Mouse (Mus musculus): Measurements from ENCODE around the gene Drd3. TPM values are rescaled to one million over a fixed set of nuclear protein-coding genes. Genes with fewer than 3 reads are reported as not detected.

Gene Drd3
- polyA plus RNA-seq (2014; fragmentation: Nextera tagmentation; extraction: Ambion mirVana) = not detected in 2 replicates

DNA sequence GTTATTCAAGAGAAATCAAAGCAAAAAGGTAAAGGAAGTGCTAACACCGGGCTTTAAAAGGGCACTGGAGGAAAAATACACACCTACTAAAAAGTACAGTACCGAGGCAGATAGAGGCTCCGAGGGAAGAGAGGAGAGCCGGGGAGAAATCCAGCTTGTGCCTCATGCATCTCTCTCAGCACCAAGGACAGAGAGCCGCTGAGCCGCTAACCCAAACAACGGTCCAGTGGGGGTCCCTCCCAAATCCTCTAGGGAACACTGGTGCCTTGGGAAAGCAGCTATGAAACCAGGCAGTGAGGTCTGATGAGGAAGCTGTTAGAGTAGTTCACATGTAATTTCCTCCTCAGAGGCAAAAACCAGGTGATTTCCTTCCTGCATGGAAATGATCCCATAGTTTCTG is at the start of gene Drd3:
Drd3 (plus strand) TSS at position 276 of the 400 bp plus-strand sequence.
- no peak within 1 kb of the TSS for H3K4me3 ChIP-seq (replicated peaks; ENCODE audit: low read length)
- H3K27me3 ChIP-seq (ENCODE audit: control insufficient read depth, insufficient read depth, low read length) = no peaks in the 10 kb centered on the region
- H3K36me3 ChIP-seq (replicated peaks; ENCODE audit: control insufficient read depth, insufficient read depth) = no peaks in the 10 kb centered on the region
- H3K27ac ChIP-seq = no peak within 1 kb of the TSS
- ATAC-seq (ENCODE audit: low FRiP score) = no peak
- 20% methylated on average over 7 of the region's 7 CpGs for WGBS
- no peak for DNase-seq (ENCODE audit: low spot score)
- H3K4me1 ChIP-seq (replicated peaks; ENCODE audit: control insufficient read depth, insufficient read depth, low read length) = no peaks in the 10 kb centered on the region
- no peaks in the 10 kb centered on the region for H3K9me3 ChIP-seq (ENCODE audit: control insufficient read depth, low read length)
- H3K9ac ChIP-seq = no peak within 1 kb of the TSS
- H3K4me2 ChIP-seq (replicated peaks) = no peak within 1 kb of the TSS

DNA sequence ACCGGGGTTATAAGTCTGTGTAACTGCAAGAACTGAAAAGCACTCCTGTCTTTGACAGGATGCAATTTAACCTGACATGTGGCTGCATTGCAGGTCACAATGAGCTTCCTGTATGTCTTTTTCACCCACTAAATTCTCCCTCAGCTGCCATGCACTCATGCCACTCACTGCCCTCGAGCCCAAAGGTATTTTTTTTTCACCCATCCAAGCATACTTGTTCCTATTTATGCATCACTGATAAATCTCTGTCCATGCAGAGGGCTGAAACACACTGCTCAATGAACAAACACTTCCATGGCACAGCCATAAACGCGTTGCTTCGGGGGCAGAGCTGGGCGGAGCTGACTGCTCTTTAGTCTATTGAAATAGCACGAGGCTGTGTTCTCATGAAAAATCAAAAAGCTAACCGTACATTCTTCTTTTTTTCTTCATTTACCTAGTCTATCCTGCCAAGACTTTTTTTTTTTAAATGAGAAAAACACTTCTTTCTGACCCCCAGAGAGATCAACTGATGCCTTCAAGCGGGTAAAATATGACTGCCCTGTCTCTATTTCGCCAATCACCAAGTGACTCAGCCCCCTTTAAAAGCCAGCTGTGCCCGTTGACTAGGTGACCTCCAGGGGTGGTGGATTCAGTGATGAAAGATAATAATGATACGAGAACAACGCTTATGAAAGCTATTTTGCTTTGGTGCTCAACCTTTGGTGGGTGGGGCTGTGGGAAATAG is 45.3 kb upstream of the Drd3 start:
- Histone ChIP-seq H3K9ac (peak overlapping the region; percentile 32; the same call in 1 of the 2 replicates), H3K36me3 (replicated peaks; ENCODE audit: control insufficient read depth, insufficient read depth) (no peaks in the 10 kb centered on the region), H3K4me3 (replicated peaks; ENCODE audit: low read length) (peak overlapping the region; percentile 12), H3K27ac (peak overlapping the region; percentile 70), H3K4me1 (replicated peaks; ENCODE audit: control insufficient read depth, insufficient read depth, low read length) (peaks cover 17% of the 10 kb centered on the region; the same call in 1 of the 2 replicates), H3K9me3 (ENCODE audit: control insufficient read depth, low read length) (no peaks in the 10 kb centered on the region), H3K4me2 (replicated peaks) (peak overlapping the region; percentile 48), H3K27me3 (ENCODE audit: control insufficient read depth, insufficient read depth, low read length) (no peaks in the 10 kb centered on the region)
- ATAC-seq (ENCODE audit: low FRiP score) (peak; percentile 43; the same call in 1 of the 2 replicates), DNase-seq (ENCODE audit: low spot score) (peak; percentile 51)
- 46% methylated on average over 13 of the region's 13 CpGs for WGBS

DNA sequence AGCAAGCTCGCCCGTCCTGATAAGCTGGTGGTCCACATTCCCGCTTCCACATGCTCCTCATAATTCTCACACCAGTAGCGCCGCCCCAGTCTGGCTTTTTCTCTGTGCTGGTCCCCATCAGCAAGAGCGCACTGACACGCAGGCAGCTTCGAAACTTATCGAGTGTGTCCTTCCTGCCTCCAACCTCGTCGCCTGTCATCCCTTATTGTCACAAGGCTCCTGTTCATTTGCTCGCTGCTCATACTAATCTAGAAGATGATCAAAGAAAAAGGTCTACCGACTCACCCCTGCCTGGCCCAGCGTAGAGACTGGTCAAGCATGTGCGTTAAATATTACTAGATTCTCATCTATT is 44.8 kb upstream of the Drd3 start:
- Histone ChIP-seq H3K4me2 (replicated peaks) (peak overlapping the region; percentile 48), H3K36me3 (replicated peaks; ENCODE audit: control insufficient read depth, insufficient read depth) (no peaks in the 10 kb centered on the region), H3K27me3 (ENCODE audit: control insufficient read depth, insufficient read depth, low read length) (no peaks in the 10 kb centered on the region), H3K9ac (peak overlapping the region; percentile 32; the same call in 1 of the 2 replicates), H3K4me3 (replicated peaks; ENCODE audit: low read length) (peak overlapping the region; percentile 12), H3K4me1 (replicated peaks; ENCODE audit: control insufficient read depth, insufficient read depth, low read length) (peaks cover 17% of the 10 kb centered on the region; the same call in 1 of the 2 replicates), H3K9me3 (ENCODE audit: control insufficient read depth, low read length) (no peaks in the 10 kb centered on the region), H3K27ac (peak overlapping the region; percentile 70)
- peak; percentile 52; the same call in 1 of the 2 replicates for ATAC-seq (ENCODE audit: low FRiP score)
- 35% methylated on average over 15 of the region's 15 CpGs for WGBS
- peak; percentile 42 for DNase-seq (ENCODE audit: low spot score)

DNA sequence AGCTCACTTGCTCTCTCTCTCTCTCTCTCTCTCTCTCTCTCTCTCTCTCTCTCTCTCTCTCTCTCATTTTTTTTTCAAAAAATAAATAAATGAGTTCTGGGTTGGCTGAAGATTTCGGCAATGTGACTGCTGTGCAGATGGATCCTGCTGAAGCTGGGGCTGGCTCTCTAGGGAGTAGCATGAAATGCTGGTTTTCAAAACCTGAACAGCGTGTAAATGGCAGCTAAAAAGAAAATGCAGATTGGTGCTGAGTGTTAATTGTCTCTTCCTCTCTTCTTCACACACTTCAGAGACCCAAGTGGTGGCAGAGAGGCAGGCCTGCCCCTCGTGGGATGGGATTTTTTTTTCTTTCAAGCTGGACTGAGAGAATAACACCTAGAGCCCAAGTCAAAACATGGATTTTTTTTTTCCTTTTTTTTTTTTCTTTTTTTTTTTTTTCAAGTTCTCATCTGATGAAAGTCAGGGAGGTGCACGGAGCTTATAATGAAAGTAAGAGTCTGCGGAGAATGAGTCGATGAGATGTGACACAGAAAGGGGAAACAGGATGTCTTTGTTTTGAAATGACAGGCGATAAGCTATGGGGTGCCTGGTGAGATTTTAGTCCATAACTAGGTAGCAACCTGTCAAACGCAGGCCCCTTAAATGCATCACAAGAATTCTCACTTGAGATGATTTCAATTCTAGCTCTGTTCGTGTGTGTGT is 44.2 kb upstream of the Drd3 start:
- Histone ChIP-seq H3K36me3 (replicated peaks; ENCODE audit: control insufficient read depth, insufficient read depth) (no peaks in the 10 kb centered on the region), H3K4me2 (replicated peaks) (peak overlapping the region; percentile 48), H3K9ac (peak overlapping the region; percentile 32; the same call in 1 of the 2 replicates), H3K27me3 (ENCODE audit: control insufficient read depth, insufficient read depth, low read length) (no peaks in the 10 kb centered on the region), H3K4me1 (replicated peaks; ENCODE audit: control insufficient read depth, insufficient read depth, low read length) (peaks cover 17% of the 10 kb centered on the region; the same call in 1 of the 2 replicates), H3K27ac (peak overlapping the region; percentile 70), H3K4me3 (replicated peaks; ENCODE audit: low read length) (peak overlapping the region; percentile 12), H3K9me3 (ENCODE audit: control insufficient read depth, low read length) (no peaks in the 10 kb centered on the region)
- DNase-seq (ENCODE audit: low spot score) = peak; percentile 54
- ATAC-seq (ENCODE audit: low FRiP score) = peak; percentile 47; the same call in 1 of the 2 replicates
- WGBS = 25% methylated on average over 9 of the region's 9 CpGs

DNA sequence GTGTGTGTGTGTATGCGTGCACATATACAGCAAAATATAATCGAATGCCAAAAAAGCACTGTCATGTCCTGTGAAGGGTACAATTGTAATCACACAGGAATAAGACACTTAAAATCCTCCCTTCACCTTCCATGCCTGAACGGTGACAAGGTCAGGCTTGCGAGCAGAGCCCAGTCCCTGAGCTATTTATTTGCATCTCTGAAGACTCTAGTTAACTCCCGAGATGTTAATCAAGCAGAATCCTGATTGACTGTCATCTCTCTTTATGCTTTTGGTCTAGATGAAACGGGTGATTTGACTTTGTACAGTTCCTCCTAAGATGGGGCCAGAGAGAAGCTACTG is 43.7 kb upstream of the Drd3 start:
- H3K27me3 ChIP-seq (ENCODE audit: control insufficient read depth, insufficient read depth, low read length) = no peaks in the 10 kb centered on the region
- H3K4me3 ChIP-seq (replicated peaks; ENCODE audit: low read length) = no peak overlapping the region
- H3K9me3 ChIP-seq (ENCODE audit: control insufficient read depth, low read length) = no peaks in the 10 kb centered on the region
- H3K4me2 ChIP-seq (replicated peaks) = peak overlapping the region; percentile 48
- H3K36me3 ChIP-seq (replicated peaks; ENCODE audit: control insufficient read depth, insufficient read depth) = no peaks in the 10 kb centered on the region
- H3K4me1 ChIP-seq (replicated peaks; ENCODE audit: control insufficient read depth, insufficient read depth, low read length) = peaks cover 17% of the 10 kb centered on the region; the same call in 1 of the 2 replicates
- ATAC-seq (ENCODE audit: low FRiP score) (no peak), DNase-seq (ENCODE audit: low spot score) (no peak)
- 35% methylated on average over 6 of the region's 6 CpGs for WGBS
- H3K9ac ChIP-seq = peak overlapping the region; percentile 16; the same call in 1 of the 2 replicates
- peak overlapping the region; percentile 70 for H3K27ac ChIP-seq

DNA sequence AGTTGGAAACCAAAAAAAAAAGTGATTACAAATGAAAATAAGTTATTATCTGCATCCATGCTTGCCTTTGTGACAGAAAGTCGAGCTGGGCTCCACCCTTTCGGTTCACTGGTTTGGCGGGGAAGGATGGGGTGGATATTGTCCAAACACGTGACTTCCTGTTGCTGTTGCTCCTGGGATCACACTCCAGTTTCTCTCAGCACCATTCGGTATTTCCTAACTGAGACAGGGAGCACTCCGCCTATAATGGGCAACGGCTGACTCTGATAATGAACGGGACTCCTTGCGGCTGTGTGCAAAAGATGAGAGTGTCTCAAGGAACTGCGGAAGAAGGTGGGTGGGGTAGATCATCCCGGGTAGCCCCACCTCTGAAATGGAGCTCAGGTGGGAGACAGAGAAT is 43.2 kb upstream of the Drd3 start:
- 87% methylated on average over 11 of the region's 11 CpGs for WGBS
- Histone ChIP-seq H3K9me3 (ENCODE audit: control insufficient read depth, low read length) (no peaks in the 10 kb centered on the region), H3K9ac (no peak overlapping the region), H3K4me2 (replicated peaks) (no peak overlapping the region), H3K27me3 (ENCODE audit: control insufficient read depth, insufficient read depth, low read length) (no peaks in the 10 kb centered on the region), H3K4me1 (replicated peaks; ENCODE audit: control insufficient read depth, insufficient read depth, low read length) (peaks cover 17% of the 10 kb centered on the region; the same call in 1 of the 2 replicates), H3K27ac (no peak overlapping the region), H3K36me3 (replicated peaks; ENCODE audit: control insufficient read depth, insufficient read depth) (no peaks in the 10 kb centered on the region), H3K4me3 (replicated peaks; ENCODE audit: low read length) (no peak overlapping the region)
- ATAC-seq (ENCODE audit: low FRiP score) (no peak), DNase-seq (ENCODE audit: low spot score) (no peak)

DNA sequence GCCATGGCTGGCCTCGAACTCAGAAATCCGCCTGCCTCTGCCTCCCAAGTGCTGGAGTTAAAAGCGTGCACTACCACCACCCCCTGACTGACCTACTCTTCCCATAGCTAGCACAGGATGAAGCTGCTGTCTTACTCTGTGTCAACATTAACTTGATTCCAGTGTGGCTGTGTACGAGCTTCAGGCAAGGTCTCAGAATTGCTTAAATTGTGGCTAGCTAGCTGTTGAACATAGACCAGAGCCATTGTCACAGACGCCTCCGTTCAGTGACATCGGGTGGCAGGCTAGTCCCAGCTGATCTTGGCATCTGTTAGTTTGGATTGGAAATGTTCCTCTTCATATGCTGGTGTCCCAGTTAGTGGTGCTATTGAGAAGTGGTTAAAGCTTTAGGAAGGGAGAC is 42.5 kb upstream of the Drd3 start:
- DNase-seq (ENCODE audit: low spot score) = no peak
- H3K4me3 ChIP-seq (replicated peaks; ENCODE audit: low read length) = no peak overlapping the region
- 95% methylated on average over 7 of the region's 7 CpGs for WGBS
- H3K9ac ChIP-seq = no peak overlapping the region
- H3K4me2 ChIP-seq (replicated peaks) = no peak overlapping the region
- no peak overlapping the region for H3K27ac ChIP-seq
- H3K27me3 ChIP-seq (ENCODE audit: control insufficient read depth, insufficient read depth, low read length) = no peaks in the 10 kb centered on the region
- no peak for ATAC-seq (ENCODE audit: low FRiP score)
- peaks cover 17% of the 10 kb centered on the region; the same call in 1 of the 2 replicates for H3K4me1 ChIP-seq (replicated peaks; ENCODE audit: control insufficient read depth, insufficient read depth, low read length)
- H3K9me3 ChIP-seq (ENCODE audit: control insufficient read depth, low read length) = no peaks in the 10 kb centered on the region
- no peaks in the 10 kb centered on the region for H3K36me3 ChIP-seq (replicated peaks; ENCODE audit: control insufficient read depth, insufficient read depth)

DNA sequence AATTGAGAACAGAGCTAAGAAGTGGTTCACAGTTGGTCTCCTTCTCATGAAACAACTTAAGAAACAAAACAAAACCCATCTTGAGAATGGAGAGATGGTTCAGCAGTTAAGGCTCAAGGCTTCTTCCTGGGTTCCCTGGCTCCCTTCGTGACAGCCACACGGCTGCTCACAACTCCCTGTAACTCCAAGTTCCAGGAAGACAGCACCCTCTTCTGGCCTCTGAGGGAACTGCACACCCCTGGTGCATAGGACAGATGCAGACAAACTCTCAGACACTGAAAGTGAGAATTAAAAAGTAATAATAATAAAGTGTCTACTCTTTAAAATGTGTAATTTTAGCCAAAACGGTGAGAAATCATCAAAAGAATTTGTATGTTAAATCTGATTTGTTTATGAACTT is 29.4 kb upstream of the Drd3 start:
- Histone ChIP-seq H3K9me3 (ENCODE audit: control insufficient read depth, low read length) (no peaks in the 10 kb centered on the region), H3K9ac (no peak overlapping the region), H3K4me1 (replicated peaks; ENCODE audit: control insufficient read depth, insufficient read depth, low read length) (no peaks in the 10 kb centered on the region), H3K4me2 (replicated peaks) (no peak overlapping the region), H3K27ac (no peak overlapping the region), H3K27me3 (ENCODE audit: control insufficient read depth, insufficient read depth, low read length) (no peaks in the 10 kb centered on the region), H3K36me3 (replicated peaks; ENCODE audit: control insufficient read depth, insufficient read depth) (no peaks in the 10 kb centered on the region), H3K4me3 (replicated peaks; ENCODE audit: low read length) (no peak overlapping the region)
- DNase-seq (ENCODE audit: low spot score) (no peak), ATAC-seq (ENCODE audit: low FRiP score) (no peak)
- 67% methylated on average over 3 of the region's 3 CpGs for WGBS

DNA sequence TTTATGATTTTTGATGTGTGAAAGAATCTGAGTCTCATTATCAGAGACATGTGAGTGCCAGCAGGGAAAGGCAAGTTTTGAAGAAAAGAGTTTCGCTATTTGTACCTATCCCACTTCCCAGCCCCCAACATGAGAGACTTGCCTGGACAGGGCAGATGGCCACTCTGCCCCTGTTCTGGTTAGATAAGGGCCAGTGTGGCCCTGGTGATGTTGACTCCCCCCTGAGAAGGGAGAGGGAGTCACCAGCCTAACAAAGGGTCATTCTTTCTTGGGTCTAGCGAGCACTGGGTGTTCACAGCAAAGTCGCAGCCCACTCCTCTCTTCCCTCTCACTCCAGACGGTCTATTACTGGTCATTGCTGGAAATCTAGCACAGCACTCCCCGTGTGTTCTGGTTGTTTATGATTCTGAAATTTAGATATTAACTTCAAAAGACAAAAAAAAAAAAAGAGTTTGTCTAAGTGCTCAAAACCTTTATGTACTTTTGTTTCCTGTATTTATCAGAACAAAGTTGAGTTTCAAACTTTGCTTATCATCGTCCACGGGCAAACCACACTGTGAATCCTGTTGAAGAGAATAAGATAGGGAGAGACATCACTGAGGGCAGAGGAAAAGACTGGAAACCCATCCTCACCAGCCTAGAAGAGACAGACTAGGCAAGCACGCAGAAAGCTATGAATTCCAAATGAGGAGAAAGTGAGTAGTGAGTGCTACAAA is 24.2 kb upstream of the Drd3 start:
- Histone ChIP-seq H3K4me1 (replicated peaks; ENCODE audit: control insufficient read depth, insufficient read depth, low read length) (no peaks in the 10 kb centered on the region), H3K36me3 (replicated peaks; ENCODE audit: control insufficient read depth, insufficient read depth) (no peaks in the 10 kb centered on the region), H3K9me3 (ENCODE audit: control insufficient read depth, low read length) (no peaks in the 10 kb centered on the region), H3K27ac (no peak overlapping the region), H3K27me3 (ENCODE audit: control insufficient read depth, insufficient read depth, low read length) (no peaks in the 10 kb centered on the region), H3K4me2 (replicated peaks) (no peak overlapping the region), H3K4me3 (replicated peaks; ENCODE audit: low read length) (no peak overlapping the region), H3K9ac (no peak overlapping the region)
- 84% methylated on average over 8 of the region's 8 CpGs for WGBS
- ATAC-seq (ENCODE audit: low FRiP score) (no peak), DNase-seq (ENCODE audit: low spot score) (no peak)

Data from hindbrain, embryonic 14.5 days (tissue).